Mouse (Mus musculus) heart, postnatal 0 days (tissue): ENCODE data around the gene Dzank1.
A peak's percentile ranks its signal among the peaks of the same experiment; 100 is the strongest.

Experiments
- CTCF ChIP-seq: IDR thresholded peaks from 2 replicates; pipeline ENCODE4 v1.5.1; 2016; ENCODE audit warnings: antibody characterized with exemption, control low read depth, low read depth
- EP300 ChIP-seq: IDR thresholded peaks from 2 replicates; pipeline ENCODE4 v1.6.1; 2016; ENCODE audit warnings: antibody characterized with exemption, low read depth

DNA sequence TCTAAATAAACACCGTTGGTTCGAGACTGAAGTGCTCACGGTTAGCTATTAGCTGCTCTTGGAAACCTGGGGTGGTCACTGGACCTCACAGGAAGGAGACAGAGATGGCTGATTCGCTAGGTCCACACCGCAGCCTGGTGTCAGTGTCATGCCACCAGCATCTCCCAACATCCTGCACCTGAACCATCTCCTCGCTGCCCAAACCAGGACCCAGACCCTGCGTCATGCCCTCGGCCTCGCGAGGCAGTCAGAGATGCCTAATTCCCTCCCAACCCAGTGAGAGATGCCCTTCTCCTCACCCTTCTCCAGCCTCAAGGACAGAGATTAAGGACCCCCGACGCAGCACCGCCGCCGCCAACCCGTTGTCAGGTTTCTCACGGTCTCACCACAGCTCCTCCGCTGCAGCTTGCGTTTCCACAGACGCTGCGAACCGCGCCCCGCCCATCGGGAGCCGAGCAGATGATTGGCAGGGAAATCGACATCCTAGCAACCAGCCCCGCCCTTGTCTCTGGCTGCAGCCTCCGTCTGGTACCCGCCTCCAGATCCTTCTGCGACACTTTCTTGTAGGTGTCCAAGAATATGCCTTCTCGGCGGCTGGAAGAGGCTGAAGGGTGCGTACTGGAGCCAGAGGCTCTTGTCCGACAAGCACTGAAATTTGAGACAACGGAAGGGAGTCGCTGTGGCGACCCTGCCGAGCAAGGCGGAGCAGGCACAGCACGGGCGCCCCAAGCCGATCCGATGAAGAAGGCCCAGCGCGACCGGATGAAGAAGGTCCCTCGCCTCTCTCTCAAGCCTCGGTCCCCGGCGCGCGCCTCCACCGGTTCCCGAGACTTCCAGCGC, at the start of gene Dzank1, which contains the start of gene Polr3f:
- TF ChIP-seq CTCF (no peak), EP300 (peak; percentile 95)
